Mouse (Mus musculus): Measurements from ENCODE around the gene Rspry1. TPM values are rescaled to one million over a fixed set of nuclear protein-coding genes. Genes with fewer than 3 reads are reported as not detected.

Rspry1 gene
- polyA plus RNA-seq (2021; fragmentation: Nextera tagmentation) = 15.5 and 16.0 TPM in 2 replicates
- long read RNA-seq, experiment 1, transcript Rspry1-201 (15 exons, 3,852 nt) = major isoform, 42 of 63 reads
- long read RNA-seq, experiment 1, transcript Rspry1-205 (15 exons, 3,397 nt) = minor isoform, 5 of 63 reads
- long read RNA-seq, experiment 1, partial matches to known transcripts = 8 of 63 reads
- long read RNA-seq, experiment 1, other reads (novel, unspliced or antisense) = 2 of 63 reads
- long read RNA-seq, experiment 2, transcript Rspry1-205 (15 exons, 3,397 nt) = minor isoform, 17 of 242 reads
- long read RNA-seq, experiment 2, transcript Rspry1-201 (15 exons, 3,852 nt) = major isoform, 171 of 242 reads
- long read RNA-seq, experiment 2, transcript Rspry1-202 (2 exons, 3,092 nt) = minor isoform, 9 of 242 reads
- long read RNA-seq, experiment 2, transcript Rspry1-206 (1 exons, 3,181 nt) = minor isoform, 10 of 242 reads
- long read RNA-seq, experiment 2, partial matches to known transcripts = 22 of 242 reads
- long read RNA-seq, experiment 2, other reads (novel, unspliced or antisense) = 11 of 242 reads

DNA sequence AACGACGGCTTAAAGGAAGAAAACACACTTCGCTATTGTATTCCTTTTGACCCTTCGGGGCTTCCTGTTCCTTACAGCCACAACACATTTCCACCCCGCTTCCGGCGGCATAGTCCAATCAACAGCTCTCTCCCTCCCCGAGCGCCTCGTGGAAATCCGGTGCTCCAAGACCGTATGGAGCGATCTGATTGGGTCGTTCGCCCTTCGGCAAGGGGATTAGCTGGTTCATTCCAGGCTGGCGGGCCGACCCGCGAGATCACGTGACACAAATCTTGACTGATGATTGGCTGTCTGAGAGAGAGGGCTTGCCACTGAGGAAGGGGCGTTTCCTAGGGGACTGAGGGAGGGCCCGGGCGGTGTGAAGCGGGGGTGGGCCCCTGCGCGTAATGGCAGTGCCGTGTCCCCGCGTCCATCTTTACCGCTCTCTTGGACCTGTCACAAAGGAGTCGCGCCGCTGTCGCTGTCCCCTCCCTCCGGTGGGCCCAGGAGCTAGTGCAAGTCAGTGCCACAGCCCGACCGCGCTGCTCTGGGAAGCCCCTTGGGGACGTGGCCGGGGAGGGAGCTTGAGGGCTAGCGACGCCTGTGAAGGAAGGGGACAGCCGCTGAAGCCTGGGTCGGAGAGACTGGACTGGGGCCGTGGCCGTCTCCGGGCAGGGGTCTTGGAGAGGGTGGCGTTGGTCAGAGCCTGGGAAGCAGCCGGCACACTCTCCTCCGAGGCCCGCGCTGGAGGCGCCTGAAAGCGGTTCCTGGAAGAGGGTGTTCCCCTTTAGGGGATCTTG is at the start of gene Rspry1, which contains the start of gene Fam192a:
Rspry1 (plus strand) TSS at position 331 of the 779 bp plus-strand sequence.
Fam192a (minus strand) TSS at position 391 of the 779 bp plus-strand sequence.

DNA sequence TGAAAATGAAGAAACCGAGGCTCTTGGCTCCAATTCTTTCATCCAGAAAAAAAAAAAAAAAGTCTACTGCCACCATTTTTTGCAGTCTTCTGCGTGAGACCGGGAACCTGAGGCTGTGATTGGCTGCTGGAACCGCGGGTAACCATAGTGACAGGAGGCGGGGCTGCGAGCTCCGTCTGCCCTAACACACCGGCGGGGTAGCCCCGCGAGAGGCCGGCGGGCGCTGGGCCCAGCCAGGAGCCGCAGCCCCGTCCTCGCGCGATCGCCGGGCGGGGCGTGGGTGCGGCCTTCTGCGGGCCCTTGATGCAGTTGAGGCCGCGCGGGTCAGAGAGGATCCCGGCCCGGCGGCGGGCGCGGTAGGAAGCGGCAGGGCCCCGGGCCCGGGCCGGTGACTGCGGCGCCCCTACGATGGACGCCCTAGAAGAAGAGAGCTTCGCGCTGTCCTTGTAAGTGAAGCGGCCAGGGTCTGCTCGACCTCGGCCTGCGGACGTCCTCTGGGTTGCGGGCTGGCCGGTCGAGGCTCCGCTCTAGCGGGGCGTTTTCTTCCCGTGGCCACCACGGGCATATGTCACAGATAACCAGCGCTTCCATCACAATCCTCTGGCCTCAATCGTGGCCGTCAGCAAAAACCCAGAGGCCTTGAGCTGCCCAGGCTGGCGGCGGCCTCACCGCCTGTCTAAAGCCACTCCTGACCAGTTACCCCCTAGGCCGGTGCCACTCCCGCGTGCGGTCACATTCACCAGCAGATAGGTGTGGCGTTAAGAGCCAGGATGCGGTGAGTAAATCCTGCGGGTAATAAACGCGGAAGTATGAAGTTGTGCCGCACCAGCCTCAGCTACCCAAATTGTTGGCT is 64.9 kb downstream of the Rspry1 start, which contains the start of gene Arl2bp:
Arl2bp (plus strand) TSS at position 145 of the 853 bp plus-strand sequence.

DNA sequence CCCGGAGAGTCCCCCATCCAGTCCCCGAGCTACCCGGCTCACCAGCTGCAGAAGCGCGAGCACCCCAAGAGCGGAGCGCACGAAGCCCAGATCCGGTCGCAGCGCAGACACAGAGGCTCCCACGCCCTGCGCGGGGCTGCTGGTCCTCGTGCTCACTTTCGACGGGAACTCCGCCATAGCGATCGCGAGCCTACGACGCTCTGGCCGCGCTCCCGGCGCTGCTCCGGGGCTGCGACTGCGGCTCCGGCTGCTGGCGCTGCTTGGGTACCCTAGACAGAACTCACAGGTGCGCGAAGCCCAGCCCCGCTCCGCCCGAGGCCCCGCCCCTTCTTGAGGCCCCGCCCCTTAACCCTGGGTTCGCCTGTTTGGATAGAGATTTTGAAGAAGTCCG is 94.3 kb downstream of the Rspry1 start, which contains the start of gene Pllp:
Pllp (minus strand) TSS at position 285 of the 391 bp plus-strand sequence.

Other genes with a start within 250 kb of the Rspry1 start
- 72.5 and 78.7 TPM in 2 replicates for gene Herpud1, start 215.5 kb upstream of the Rspry1 start, polyA plus RNA-seq (2021; fragmentation: Nextera tagmentation)
- 0.24 and 0.39 TPM in 2 replicates for gene Nlrc5, start 167.6 kb upstream of the Rspry1 start, polyA plus RNA-seq (2021; fragmentation: Nextera tagmentation)
- 33.3 and 40.4 TPM in 2 replicates for gene Cpne2, start 68.9 kb upstream of the Rspry1 start, polyA plus RNA-seq (2021; fragmentation: Nextera tagmentation)
- 25.2 and 27.1 TPM in 2 replicates for gene Fam192a, start 60 bp downstream of the Rspry1 start, polyA plus RNA-seq (2021; fragmentation: Nextera tagmentation)
- gene Arl2bp, start 64.7 kb downstream of the Rspry1 start, polyA plus RNA-seq (2021; fragmentation: Nextera tagmentation) = 23.3 and 35.6 TPM in 2 replicates
- 50.3 and 57.9 TPM in 2 replicates for gene Pllp, start 94.3 kb downstream of the Rspry1 start, polyA plus RNA-seq (2021; fragmentation: Nextera tagmentation)
- gene Ccl22, start 143.7 kb downstream of the Rspry1 start, polyA plus RNA-seq (2021; fragmentation: Nextera tagmentation) = 0.06 and 0.14 TPM in 2 replicates
- 391 and 504 TPM in 2 replicates for gene Cx3cl1, start 170.1 kb downstream of the Rspry1 start, polyA plus RNA-seq (2021; fragmentation: Nextera tagmentation)
- gene Ccl17, start 208.5 kb downstream of the Rspry1 start, polyA plus RNA-seq (2021; fragmentation: Nextera tagmentation) = 1.9 and 2.8 TPM in 2 replicates
- gene Coq9, start 236.4 kb downstream of the Rspry1 start, polyA plus RNA-seq (2021; fragmentation: Nextera tagmentation) = 65.1 and 67.2 TPM in 2 replicates
- 33.6 and 34.4 TPM in 2 replicates for gene Ciapin1, start 236.4 kb downstream of the Rspry1 start, polyA plus RNA-seq (2021; fragmentation: Nextera tagmentation)